Mouse (Mus musculus): ENCODE measurements around the gene Fam196b. TPM values are rescaled to one million over a fixed set of nuclear protein-coding genes. Genes with fewer than 3 reads are reported as not detected.

The Fam196b gene
- not detected in 2 replicates for polyA plus RNA-seq (2012)

GRCm38 (mm10) chr11:34314534-34315379 is at the start of gene Fam196b:
TSS of gene Fam196b (plus strand) at chr11:34314822.
- no peak for TF ChIP-seq GATA1 (IDR thresholded peaks at IDR 0.05; ENCODE audit: low read length)

- TF ChIP-seq GATA1 (IDR thresholded peaks at IDR 0.05; ENCODE audit: low read length) = no peak
These were observed 42.6 kb upstream of the Fam196b start for GRCm38 (mm10) chr11:34272016-34272415.

GRCm38 (mm10) chr11:34275941-34276340 is 38.7 kb upstream of the Fam196b start:
- TF ChIP-seq GATA1 (IDR thresholded peaks at IDR 0.05; ENCODE audit: low read length) = no peak

GRCm38 (mm10) chr11:34276363-34277046 is 38.1 kb upstream of the Fam196b start:
- TF ChIP-seq GATA1 (IDR thresholded peaks at IDR 0.05; ENCODE audit: low read length) = no peak

- TF ChIP-seq GATA1 (IDR thresholded peaks at IDR 0.05; ENCODE audit: low read length) = no peak
These were observed 37.6 kb upstream of the Fam196b start for GRCm38 (mm10) chr11:34277047-34277445.

GRCm38 (mm10) chr11:34284124-34284808 is 30.4 kb upstream of the Fam196b start:
- no peak for TF ChIP-seq GATA1 (IDR thresholded peaks at IDR 0.05; ENCODE audit: low read length)

- TF ChIP-seq GATA1 (IDR thresholded peaks at IDR 0.05; ENCODE audit: low read length) = no peak
These were observed 24.4 kb upstream of the Fam196b start for GRCm38 (mm10) chr11:34290265-34290664.

GRCm38 (mm10) chr11:34290708-34291107 is 23.9 kb upstream of the Fam196b start:
- TF ChIP-seq GATA1 (IDR thresholded peaks at IDR 0.05; ENCODE audit: low read length) = no peak

- no peak for TF ChIP-seq GATA1 (IDR thresholded peaks at IDR 0.05; ENCODE audit: low read length)
These were observed 23.3 kb upstream of the Fam196b start for GRCm38 (mm10) chr11:34291304-34291703.

GRCm38 (mm10) chr11:34297698-34298378 is 16.8 kb upstream of the Fam196b start:
- TF ChIP-seq GATA1 (IDR thresholded peaks at IDR 0.05; ENCODE audit: low read length) = no peak

GRCm38 (mm10) chr11:34299550-34299949 is 15.1 kb upstream of the Fam196b start:
- TF ChIP-seq GATA1 (IDR thresholded peaks at IDR 0.05; ENCODE audit: low read length) = no peak

- TF ChIP-seq GATA1 (IDR thresholded peaks at IDR 0.05; ENCODE audit: low read length) = no peak
These were observed 14.6 kb upstream of the Fam196b start for GRCm38 (mm10) chr11:34300064-34300463.

GRCm38 (mm10) chr11:34306231-34306630 is 8.4 kb upstream of the Fam196b start:
- no peak for TF ChIP-seq GATA1 (IDR thresholded peaks at IDR 0.05; ENCODE audit: low read length)

GRCm38 (mm10) chr11:34308731-34309130 is 5.9 kb upstream of the Fam196b start:
- TF ChIP-seq GATA1 (IDR thresholded peaks at IDR 0.05; ENCODE audit: low read length) = no peak

GRCm38 (mm10) chr11:34309360-34309759 is 5.3 kb upstream of the Fam196b start:
- no peak for TF ChIP-seq GATA1 (IDR thresholded peaks at IDR 0.05; ENCODE audit: low read length)
